Mouse (Mus musculus) testis, adult 2 months (tissue): ENCODE measurements around the gene Atxn10. TPM values are rescaled to one million over a fixed set of nuclear protein-coding genes. Genes with fewer than 3 reads are reported as not detected.

Experiments
- H3K27ac ChIP-seq: fragments of 200-500 bp; 2 replicates; pipeline ENCODE4 v1.5.1; 2012; ENCODE audit warnings: low read depth, low read length; ENCODE audit not compliant: control insufficient read depth, insufficient read depth
- H3K27me3 ChIP-seq: fragments of 200-500 bp; 2 replicates; pipeline ENCODE4 v1.6.1; 2012; ENCODE audit warnings: mild to moderate bottlenecking, low read length, moderate library complexity; ENCODE audit not compliant: control insufficient read depth, insufficient read depth
- H3K36me3 ChIP-seq: fragments of 200-500 bp; 2 replicates; pipeline ENCODE4 v1.6.1; 2012; ENCODE audit warnings: mild to moderate bottlenecking, low read length; ENCODE audit not compliant: control insufficient read depth, insufficient read depth
- H3K4me1 ChIP-seq: fragments of 200-500 bp; 2 replicates; pipeline ENCODE4 v1.6.1; 2012; ENCODE audit warnings: low read length; ENCODE audit not compliant: control insufficient read depth, insufficient read depth
- H3K4me3 ChIP-seq: fragments of 200-500 bp; 2 replicates; pipeline ENCODE4 v1.5.1; 2012; ENCODE audit warnings: low read depth, mild to moderate bottlenecking, low read length, moderate library complexity, mixed read lengths; ENCODE audit not compliant: control insufficient read depth
- CTCF ChIP-seq: fragments of 200-500 bp; IDR thresholded peaks from 2 replicates; pipeline ENCODE4 v1.5.1; 2012; ENCODE audit warnings: low read depth, mild to moderate bottlenecking, inconsistent platforms, low read length, moderate library complexity; ENCODE audit not compliant: control insufficient read depth, insufficient read depth, insufficient replicate concordance
- POLR2A ChIP-seq: fragments of 200-500 bp; IDR thresholded peaks from 2 replicates; pipeline ENCODE4 v1.6.1; 2012; ENCODE audit warnings: low read depth, mild to moderate bottlenecking, inconsistent platforms, low read length, moderate library complexity; ENCODE audit not compliant: control insufficient read depth
- polyA plus RNA-seq: library from polyadenylated mRNA; depleted of rRNA; stranded (reverse); fragments of >200 nt; gene quantifications from 2 replicates; pipeline ENCODE4 v1.2.3, GENCODE M21; 2012

The Atxn10 gene
- polyA plus RNA-seq, 1 experiment: 139 TPM

GRCm38 (mm10) chr15:85462138-85462537 lies 126.1 kb downstream of the Atxn10 start:
- Histone ChIP-seq H3K36me3 (peaks cover 4% of the 10 kb centered on the region), H3K4me1 (no peaks in the 10 kb centered on the region), H3K27me3 (no peaks in the 10 kb centered on the region), H3K27ac (no peak overlapping the region), H3K4me3 (no peak overlapping the region)
- TF ChIP-seq CTCF (no peak), POLR2A (no peak)

- H3K36me3 ChIP-seq: peaks cover 2% of the 10 kb centered on the region
- TF ChIP-seq POLR2A (no peak), CTCF (no peak)
- H3K4me1 ChIP-seq: no peaks in the 10 kb centered on the region
- H3K27me3 ChIP-seq: no peaks in the 10 kb centered on the region
- H3K27ac ChIP-seq: no peak overlapping the region
- no peak overlapping the region for H3K4me3 ChIP-seq
Observed at GRCm38 (mm10) chr15:85463027-85463790, 127.2 kb downstream of the Atxn10 start.

DNA sequence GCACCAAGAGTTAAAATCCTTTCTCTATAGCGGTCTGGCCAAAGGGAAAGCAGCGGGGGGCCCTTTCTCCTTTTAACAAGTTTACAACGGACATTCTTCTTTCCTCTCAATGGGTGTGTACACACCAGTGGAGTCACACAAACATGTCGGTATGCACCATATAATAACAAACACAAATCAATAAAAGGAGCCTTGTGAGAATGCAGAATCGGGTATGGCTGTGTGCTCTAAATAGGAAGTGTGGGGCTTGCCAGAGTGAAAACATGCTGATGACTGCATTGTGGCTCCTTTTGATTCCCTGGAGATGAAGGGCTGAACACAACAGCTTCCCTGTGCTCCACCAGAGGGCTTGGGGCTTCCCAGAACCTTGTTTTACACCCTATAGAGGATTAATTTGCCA lies 128.1 kb downstream of the Atxn10 start:
- TF ChIP-seq CTCF (no peak), POLR2A (no peak)
- Histone ChIP-seq H3K36me3 (peaks cover 2% of the 10 kb centered on the region), H3K4me1 (no peaks in the 10 kb centered on the region), H3K4me3 (no peak overlapping the region), H3K27me3 (no peaks in the 10 kb centered on the region), H3K27ac (no peak overlapping the region)

- TF ChIP-seq POLR2A: no peak
- peaks cover 2% of the 10 kb centered on the region for H3K36me3 ChIP-seq
- no peaks in the 10 kb centered on the region for H3K27me3 ChIP-seq
- H3K4me3 ChIP-seq: no peak overlapping the region
- H3K4me1 ChIP-seq: no peaks in the 10 kb centered on the region
- no peak overlapping the region for H3K27ac ChIP-seq
Observed at GRCm38 (mm10) chr15:85464823-85465565, 128.9 kb downstream of the Atxn10 start.

DNA sequence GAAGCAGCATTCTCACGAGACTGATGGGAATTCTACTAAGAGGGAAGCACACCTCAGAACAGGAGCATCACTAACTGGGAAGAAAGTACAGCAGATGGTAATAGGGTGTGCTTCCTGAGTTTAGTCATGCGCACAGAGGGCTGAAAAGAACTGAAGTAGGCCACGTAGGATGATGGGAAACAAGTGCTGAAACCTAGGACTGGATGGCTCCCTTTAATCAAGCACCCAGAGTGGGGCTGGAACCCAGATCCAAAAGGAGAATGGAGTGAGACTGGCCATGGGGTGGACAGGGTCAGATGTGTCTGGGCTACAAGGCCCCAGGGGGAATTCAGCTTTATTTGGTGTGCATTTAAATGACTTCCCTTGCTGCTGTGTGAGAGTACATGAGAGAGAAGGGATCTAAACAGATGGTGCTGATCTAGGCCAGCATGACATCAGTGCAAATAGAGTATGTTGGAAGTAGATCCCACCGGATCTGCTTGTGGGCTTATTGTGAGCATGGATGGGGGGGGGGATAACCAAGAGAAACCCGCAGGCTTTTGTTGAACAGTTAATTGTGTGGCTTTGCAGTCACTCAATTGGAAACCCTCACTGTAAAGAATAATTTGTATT lies 130.5 kb downstream of the Atxn10 start:
- Histone ChIP-seq H3K27me3 (no peaks in the 10 kb centered on the region), H3K27ac (no peak overlapping the region), H3K4me1 (no peaks in the 10 kb centered on the region), H3K36me3 (peaks cover 2% of the 10 kb centered on the region; the same call in 1 of the 2 replicates), H3K4me3 (no peak overlapping the region)
- TF ChIP-seq POLR2A (no peak), CTCF (no peak)

DNA sequence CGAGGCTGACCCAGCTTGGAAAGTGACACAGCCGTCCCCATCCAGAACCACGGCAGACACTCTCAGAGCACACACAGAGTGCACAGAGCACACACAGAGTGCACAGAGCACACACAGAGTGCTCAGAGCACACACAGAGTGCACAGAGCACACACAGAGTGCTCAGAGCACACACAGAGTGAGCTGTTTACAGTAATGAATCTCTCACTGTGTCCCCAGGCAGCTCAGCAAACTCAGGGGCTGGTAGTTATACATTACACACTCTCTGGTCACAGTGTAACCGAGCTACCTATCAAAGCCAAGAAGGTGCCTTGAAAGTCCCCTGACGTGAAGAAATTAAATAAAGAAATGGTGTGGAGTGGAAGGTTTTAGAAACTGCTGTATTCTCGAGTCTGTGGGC lies 133.4 kb downstream of the Atxn10 start:
- no peak overlapping the region for H3K4me3 ChIP-seq
- H3K36me3 ChIP-seq: peaks cover 2% of the 10 kb centered on the region; the same call in 1 of the 2 replicates
- H3K27ac ChIP-seq: no peak overlapping the region
- H3K4me1 ChIP-seq: no peaks in the 10 kb centered on the region
- no peak for TF ChIP-seq POLR2A
- TF ChIP-seq CTCF: no peak
- no peaks in the 10 kb centered on the region for H3K27me3 ChIP-seq

- Histone ChIP-seq H3K27ac (no peak overlapping the region), H3K36me3 (no peaks in the 10 kb centered on the region), H3K4me1 (no peaks in the 10 kb centered on the region), H3K27me3 (no peaks in the 10 kb centered on the region), H3K4me3 (no peak overlapping the region)
- TF ChIP-seq POLR2A (no peak), CTCF (no peak)
Observed at GRCm38 (mm10) chr15:85474697-85475096, 138.7 kb downstream of the Atxn10 start.
